Mouse (Mus musculus) kidney, embryonic 16.5 days (tissue): Measurements from ENCODE around the gene Map3k4. TPM values are rescaled to one million over a fixed set of nuclear protein-coding genes. Genes with fewer than 3 reads are reported as not detected.

Source experiments
- ATAC-seq: fragments of 200-750 bp; cut with Nextera tagmentation; 2 replicates; pipeline ENCODE4 v1.8.0; 2017; ENCODE audit warnings: moderate TSS enrichment; ENCODE audit not compliant: low FRiP score, low TSS enrichment
- H3K27ac ChIP-seq: fragments of 300-500 bp; sonication (generic); 2 replicates; pipeline ENCODE4 v1.5.1; 2014; ENCODE audit warnings: low read length
- H3K27me3 ChIP-seq: fragments of 300-500 bp; sonication (generic); 2 replicates; pipeline ENCODE4 v1.6.1; 2014; ENCODE audit warnings: low read length, control low read depth, mixed read lengths; ENCODE audit not compliant: insufficient read depth
- H3K36me3 ChIP-seq: fragments of 300-500 bp; sonication (generic); 2 replicates; pipeline ENCODE4 v1.6.1; 2014; ENCODE audit warnings: low read length, control low read depth, mixed read lengths; ENCODE audit not compliant: insufficient read depth
- H3K4me1 ChIP-seq: fragments of 300-500 bp; sonication (generic); 2 replicates; pipeline ENCODE4 v1.6.1; 2014; ENCODE audit warnings: low read length, control low read depth, mixed read lengths; ENCODE audit not compliant: insufficient read depth
- H3K4me2 ChIP-seq: fragments of 300-500 bp; sonication (generic); replicated peaks from 2 replicates; pipeline ENCODE4 v1.6.1; 2014; ENCODE audit warnings: low read depth, low read length
- H3K4me3 ChIP-seq: fragments of 300-500 bp; sonication (generic); 2 replicates; pipeline ENCODE4 v1.5.1; 2014; ENCODE audit warnings: mild to moderate bottlenecking, low read length
- H3K9ac ChIP-seq: fragments of 300-500 bp; sonication (generic); replicated peaks from 2 replicates; pipeline ENCODE4 v1.6.1; 2014; ENCODE audit warnings: low read length
- H3K9me3 ChIP-seq: fragments of 300-500 bp; sonication (generic); 2 replicates; pipeline ENCODE4 v1.6.1; 2016; ENCODE audit warnings: low read length, control low read depth
- WGBS: fragments of 180-500 bp; shearing (Covaris S2); extraction: QIAGEN DNeasy Blood & Tissue Kit; methylation state at CpG from one replicate; pipeline ENCODE4 v1.1.7; 2014; 5-methylcytosine and 5-hydroxymethylcytosine counted together
- polyA plus RNA-seq: library from polyadenylated mRNA; unstranded; fragments of >200 nt; fragmentation: Nextera tagmentation; extraction: Ambion mirVana; gene quantifications from 2 replicates; pipeline ENCODE4 v1.2.1, GENCODE M21; 2015

Map3k4 gene
- polyA plus RNA-seq, 1 experiment from 2014 or later = 36.0 TPM

GRCm38 (mm10) chr17:12278073-12278472 is 40.5 kb downstream of the Map3k4 start:
- H3K4me3 ChIP-seq = no peak overlapping the region
- peaks cover 16% of the 10 kb centered on the region for H3K36me3 ChIP-seq
- H3K9ac ChIP-seq = no peak overlapping the region
- peaks cover 2% of the 10 kb centered on the region for H3K9me3 ChIP-seq
- no peak overlapping the region for H3K27ac ChIP-seq
- 69% methylated on average over 5 of the region's 5 CpGs for WGBS
- no peaks in the 10 kb centered on the region for H3K27me3 ChIP-seq
- ATAC-seq = no peak
- H3K4me2 ChIP-seq = no peak overlapping the region
- no peaks in the 10 kb centered on the region for H3K4me1 ChIP-seq

GRCm38 (mm10) chr17:12277297-12277696 is 41.3 kb downstream of the Map3k4 start:
- Histone ChIP-seq H3K9ac (no peak overlapping the region), H3K4me2 (no peak overlapping the region), H3K27me3 (no peaks in the 10 kb centered on the region), H3K4me1 (no peaks in the 10 kb centered on the region), H3K36me3 (peaks cover 19% of the 10 kb centered on the region), H3K9me3 (no peaks in the 10 kb centered on the region), H3K4me3 (no peak overlapping the region), H3K27ac (no peak overlapping the region)
- 80% methylated on average over 4 of the region's 4 CpGs for WGBS
- ATAC-seq = no peak

- H3K4me2 ChIP-seq = no peak overlapping the region
- no peaks in the 10 kb centered on the region for H3K4me1 ChIP-seq
- H3K9me3 ChIP-seq = no peaks in the 10 kb centered on the region
- no peaks in the 10 kb centered on the region for H3K27me3 ChIP-seq
- H3K4me3 ChIP-seq = no peak overlapping the region
- H3K36me3 ChIP-seq = peaks cover 24% of the 10 kb centered on the region
- 92% methylated on average over 11 of the region's 11 CpGs for WGBS
- H3K9ac ChIP-seq = no peak overlapping the region
- no peak overlapping the region for H3K27ac ChIP-seq
- no peak for ATAC-seq
Measured at GRCm38 (mm10) chr17:12276496-12277200, 41.9 kb downstream of the Map3k4 start.

GRCm38 (mm10) chr17:12275756-12276155 is 42.8 kb downstream of the Map3k4 start:
- H3K4me2 ChIP-seq = no peak overlapping the region
- WGBS = 77% methylated on average over 9 of the region's 9 CpGs
- no peaks in the 10 kb centered on the region for H3K4me1 ChIP-seq
- H3K9ac ChIP-seq = no peak overlapping the region
- H3K27ac ChIP-seq = no peak overlapping the region
- no peaks in the 10 kb centered on the region for H3K27me3 ChIP-seq
- no peak for ATAC-seq
- H3K4me3 ChIP-seq = no peak overlapping the region
- no peaks in the 10 kb centered on the region for H3K9me3 ChIP-seq
- H3K36me3 ChIP-seq = peaks cover 33% of the 10 kb centered on the region

GRCm38 (mm10) chr17:12273032-12273431 is 45.6 kb downstream of the Map3k4 start:
- H3K9me3 ChIP-seq = no peaks in the 10 kb centered on the region
- H3K27ac ChIP-seq = no peak overlapping the region
- H3K9ac ChIP-seq = no peak overlapping the region
- H3K4me1 ChIP-seq = peaks cover 10% of the 10 kb centered on the region
- peaks cover 42% of the 10 kb centered on the region for H3K36me3 ChIP-seq
- no peak for ATAC-seq
- no peak overlapping the region for H3K4me2 ChIP-seq
- 62% methylated on average over 5 of the region's 5 CpGs for WGBS
- no peak overlapping the region for H3K4me3 ChIP-seq
- no peaks in the 10 kb centered on the region for H3K27me3 ChIP-seq

GRCm38 (mm10) chr17:12271805-12272204 is 46.8 kb downstream of the Map3k4 start:
- ATAC-seq = no peak
- H3K9ac ChIP-seq = no peak overlapping the region
- 95% methylated on average over 18 of the region's 18 CpGs for WGBS
- H3K36me3 ChIP-seq = peaks cover 37% of the 10 kb centered on the region
- no peak overlapping the region for H3K4me2 ChIP-seq
- no peaks in the 10 kb centered on the region for H3K9me3 ChIP-seq
- H3K27me3 ChIP-seq = no peaks in the 10 kb centered on the region
- peaks cover 19% of the 10 kb centered on the region for H3K4me1 ChIP-seq
- H3K4me3 ChIP-seq = no peak overlapping the region
- no peak overlapping the region for H3K27ac ChIP-seq

- H3K4me1 ChIP-seq = peaks cover 46% of the 10 kb centered on the region
- peaks cover 26% of the 10 kb centered on the region for H3K36me3 ChIP-seq
- ATAC-seq = peak; percentile 46; the same call in 1 of the 2 replicates
- 59% methylated on average over 10 of the region's 10 CpGs for WGBS
- peak overlapping the region; percentile 13; the same call in 1 of the 2 replicates for H3K27ac ChIP-seq
- no peak overlapping the region for H3K9ac ChIP-seq
- no peaks in the 10 kb centered on the region for H3K9me3 ChIP-seq
- no peak overlapping the region for H3K4me2 ChIP-seq
- H3K27me3 ChIP-seq = no peaks in the 10 kb centered on the region
- no peak overlapping the region for H3K4me3 ChIP-seq
Measured at GRCm38 (mm10) chr17:12268538-12268937, 50.1 kb downstream of the Map3k4 start.

GRCm38 (mm10) chr17:12268091-12268490 is 50.5 kb downstream of the Map3k4 start:
- peaks cover 46% of the 10 kb centered on the region for H3K4me1 ChIP-seq
- ATAC-seq = no peak
- H3K36me3 ChIP-seq = peaks cover 26% of the 10 kb centered on the region
- WGBS = 80% methylated on average over 4 of the region's 4 CpGs
- H3K9me3 ChIP-seq = no peaks in the 10 kb centered on the region
- H3K9ac ChIP-seq = no peak overlapping the region
- H3K27me3 ChIP-seq = no peaks in the 10 kb centered on the region
- no peak overlapping the region for H3K4me3 ChIP-seq
- H3K4me2 ChIP-seq = no peak overlapping the region
- H3K27ac ChIP-seq = no peak overlapping the region

GRCm38 (mm10) chr17:12265969-12266925 is 52.3 kb downstream of the Map3k4 start:
- no peaks in the 10 kb centered on the region for H3K27me3 ChIP-seq
- no peak overlapping the region for H3K9ac ChIP-seq
- WGBS = 42% methylated on average over 21 of the region's 21 CpGs
- H3K27ac ChIP-seq = peak overlapping the region; percentile 74
- peak overlapping the region; percentile 19 for H3K4me2 ChIP-seq
- no peaks in the 10 kb centered on the region for H3K9me3 ChIP-seq
- no peak overlapping the region for H3K4me3 ChIP-seq
- H3K4me1 ChIP-seq = peaks cover 46% of the 10 kb centered on the region
- H3K36me3 ChIP-seq = peaks cover 13% of the 10 kb centered on the region
- ATAC-seq = peak; percentile 81
